Mouse (Mus musculus): ENCODE data around the gene Gpd2. TPM values are rescaled to one million over a fixed set of nuclear protein-coding genes. Genes with fewer than 3 reads are reported as not detected.

Gene Gpd2
- total and polyA plus RNA-seq, 2 experiments from 2014 or later: 31.1 to 33.0 TPM

- WGBS: 90% methylated on average over 13 of the region's 13 CpGs
- Histone ChIP-seq H3K27me3 (ENCODE audit: insufficient read depth, low read length) (no peaks in the 10 kb centered on the region), H3K36me3 (ENCODE audit: insufficient read depth, low read length) (no peaks in the 10 kb centered on the region), H3K4me1 (ENCODE audit: insufficient read depth, low read length) (no peaks in the 10 kb centered on the region), H3K4me2 (ENCODE audit: low read depth, low read length, poor library complexity, severe bottlenecking) (no peak overlapping the region), H3K9me3 (ENCODE audit: low read length) (no peaks in the 10 kb centered on the region), H3K9ac (replicated peaks; ENCODE audit: low read length, poor library complexity, severe bottlenecking) (no peak overlapping the region), H3K27ac (ENCODE audit: low read depth, low read length) (no peak overlapping the region), H3K4me3 (ENCODE audit: low read depth, low read length) (no peak overlapping the region)
- TF ChIP-seq CTCF (IDR thresholded peaks at IDR 0.05): no peak
- no peak for ATAC-seq (ENCODE audit: low FRiP score)
- DNase-seq (ENCODE audit: low spot score): no peak
Observed at GRCm38 (mm10) chr2:57396061-57396460, 158.6 kb downstream of the Gpd2 start.

- ATAC-seq (ENCODE audit: low FRiP score) (no peak), DNase-seq (ENCODE audit: low spot score) (no peak)
- no peak overlapping the region for H3K4me3 ChIP-seq (ENCODE audit: low read depth, low read length)
- H3K4me1 ChIP-seq (ENCODE audit: insufficient read depth, low read length): no peaks in the 10 kb centered on the region
- no peak overlapping the region for H3K9ac ChIP-seq (replicated peaks; ENCODE audit: low read length, poor library complexity, severe bottlenecking)
- no peak overlapping the region for H3K4me2 ChIP-seq (ENCODE audit: low read depth, low read length, poor library complexity, severe bottlenecking)
- no peaks in the 10 kb centered on the region for H3K36me3 ChIP-seq (ENCODE audit: insufficient read depth, low read length)
- H3K27ac ChIP-seq (ENCODE audit: low read depth, low read length): no peak overlapping the region
- WGBS: 91% methylated on average over 3 of the region's 3 CpGs
- H3K9me3 ChIP-seq (ENCODE audit: low read length): no peaks in the 10 kb centered on the region
- no peak for TF ChIP-seq CTCF (IDR thresholded peaks at IDR 0.05)
- no peaks in the 10 kb centered on the region for H3K27me3 ChIP-seq (ENCODE audit: insufficient read depth, low read length)
Observed at GRCm38 (mm10) chr2:57397727-57398126, 160.3 kb downstream of the Gpd2 start.

- TF ChIP-seq CTCF (IDR thresholded peaks at IDR 0.05): no peak
- 81% methylated on average over 4 of the region's 4 CpGs for WGBS
Observed at GRCm38 (mm10) chr2:57407414-57408019, 170.1 kb downstream of the Gpd2 start.

GRCm38 (mm10) chr2:57408413-57408812 lies 171.0 kb downstream of the Gpd2 start:
- Histone ChIP-seq H3K27ac (ENCODE audit: low read depth, low read length) (no peak overlapping the region), H3K4me2 (ENCODE audit: low read depth, low read length, poor library complexity, severe bottlenecking) (no peak overlapping the region), H3K9me3 (ENCODE audit: low read length) (no peaks in the 10 kb centered on the region), H3K9ac (replicated peaks; ENCODE audit: low read length, poor library complexity, severe bottlenecking) (no peak overlapping the region), H3K27me3 (ENCODE audit: insufficient read depth, low read length) (no peaks in the 10 kb centered on the region), H3K4me1 (ENCODE audit: insufficient read depth, low read length) (no peaks in the 10 kb centered on the region), H3K36me3 (ENCODE audit: insufficient read depth, low read length) (no peaks in the 10 kb centered on the region), H3K4me3 (ENCODE audit: low read depth, low read length) (no peak overlapping the region)
- WGBS: 88% methylated on average over 4 of the region's 4 CpGs
- ATAC-seq (ENCODE audit: low FRiP score) (no peak), DNase-seq (ENCODE audit: low spot score) (no peak)
- no peak for TF ChIP-seq CTCF (IDR thresholded peaks at IDR 0.05)

More at GRCm38 (mm10) chr2:57407414-57408019, 170.1 kb downstream of the Gpd2 start:
- Histone ChIP-seq H3K27me3 (ENCODE audit: insufficient read depth, low read length) (no peaks in the 10 kb centered on the region), H3K9me3 (ENCODE audit: low read length) (no peaks in the 10 kb centered on the region), H3K4me3 (ENCODE audit: low read depth, low read length) (no peak overlapping the region), H3K27ac (ENCODE audit: low read depth, low read length) (no peak overlapping the region), H3K4me2 (ENCODE audit: low read depth, low read length, poor library complexity, severe bottlenecking) (no peak overlapping the region), H3K9ac (replicated peaks; ENCODE audit: low read length, poor library complexity, severe bottlenecking) (no peak overlapping the region), H3K36me3 (ENCODE audit: insufficient read depth, low read length) (no peaks in the 10 kb centered on the region), H3K4me1 (ENCODE audit: insufficient read depth, low read length) (no peaks in the 10 kb centered on the region)
- ATAC-seq (ENCODE audit: low FRiP score) (no peak), DNase-seq (ENCODE audit: low spot score) (no peak)

- H3K4me2 ChIP-seq (ENCODE audit: low read depth, low read length, poor library complexity, severe bottlenecking): no peak overlapping the region
- no peaks in the 10 kb centered on the region for H3K36me3 ChIP-seq (ENCODE audit: insufficient read depth, low read length)
- no peak for ATAC-seq (ENCODE audit: low FRiP score)
- no peaks in the 10 kb centered on the region for H3K9me3 ChIP-seq (ENCODE audit: low read length)
- no peak overlapping the region for H3K27ac ChIP-seq (ENCODE audit: low read depth, low read length)
- H3K27me3 ChIP-seq (ENCODE audit: insufficient read depth, low read length): no peaks in the 10 kb centered on the region
- WGBS: 86% methylated on average over 2 of the region's 2 CpGs
- no peak for DNase-seq (ENCODE audit: low spot score)
- no peaks in the 10 kb centered on the region for H3K4me1 ChIP-seq (ENCODE audit: insufficient read depth, low read length)
- TF ChIP-seq CTCF (IDR thresholded peaks at IDR 0.05): no peak
- no peak overlapping the region for H3K9ac ChIP-seq (replicated peaks; ENCODE audit: low read length, poor library complexity, severe bottlenecking)
- H3K4me3 ChIP-seq (ENCODE audit: low read depth, low read length): no peak overlapping the region
Observed at GRCm38 (mm10) chr2:57411551-57411950, 174.1 kb downstream of the Gpd2 start.

- 87% methylated on average over 9 of the region's 9 CpGs for WGBS
- Histone ChIP-seq H3K27me3 (ENCODE audit: insufficient read depth, low read length) (no peaks in the 10 kb centered on the region), H3K4me3 (ENCODE audit: low read depth, low read length) (no peak overlapping the region), H3K4me1 (ENCODE audit: insufficient read depth, low read length) (no peaks in the 10 kb centered on the region), H3K4me2 (ENCODE audit: low read depth, low read length, poor library complexity, severe bottlenecking) (no peak overlapping the region), H3K9me3 (ENCODE audit: low read length) (no peaks in the 10 kb centered on the region), H3K36me3 (ENCODE audit: insufficient read depth, low read length) (no peaks in the 10 kb centered on the region), H3K27ac (ENCODE audit: low read depth, low read length) (no peak overlapping the region), H3K9ac (replicated peaks; ENCODE audit: low read length, poor library complexity, severe bottlenecking) (no peak overlapping the region)
- DNase-seq (ENCODE audit: low spot score): no peak
- TF ChIP-seq CTCF (IDR thresholded peaks at IDR 0.05): no peak
- ATAC-seq (ENCODE audit: low FRiP score): no peak
Observed at GRCm38 (mm10) chr2:57414550-57415160, 177.2 kb downstream of the Gpd2 start.
